Mouse (Mus musculus): ENCODE results near the gene Abhd11. TPM values are rescaled to one million over a fixed set of nuclear protein-coding genes. Genes with fewer than 3 reads are reported as not detected.
"Not testable (repeated sequence)": the region's sequence is repeated elsewhere in the genome, so short reads cannot be mapped to it uniquely, and the experiment has no call there.

Gene Abhd11
- polyA plus RNA-seq, 1 experiment from 2014 or later = 82.1 TPM

DNA sequence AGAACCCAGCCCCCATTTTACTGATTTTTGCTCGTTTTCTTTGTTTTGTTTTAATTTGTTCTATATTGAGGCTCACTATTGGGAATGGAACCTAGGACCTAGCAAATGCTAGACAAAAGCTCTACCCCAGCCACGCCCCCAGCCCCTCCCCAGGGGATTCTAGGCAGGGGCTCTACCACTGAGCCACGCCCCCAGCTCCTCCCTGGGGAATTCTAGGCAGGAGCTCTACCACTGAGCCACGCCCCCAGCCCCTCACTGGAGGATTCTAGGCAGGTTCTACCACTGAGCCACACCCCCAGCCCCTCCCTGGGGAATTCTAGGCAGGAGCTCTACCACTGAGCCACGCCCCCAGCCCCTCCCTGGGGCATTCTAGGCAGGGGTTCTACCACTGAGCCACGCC is 40.3 kb downstream of the Abhd11 start:
- H3K4me2 ChIP-seq (ENCODE audit: low read length); H3K27me3 ChIP-seq (replicated peaks; ENCODE audit: control insufficient read depth, insufficient read depth, low read length); ATAC-seq: not testable (repeated sequence)

DNA sequence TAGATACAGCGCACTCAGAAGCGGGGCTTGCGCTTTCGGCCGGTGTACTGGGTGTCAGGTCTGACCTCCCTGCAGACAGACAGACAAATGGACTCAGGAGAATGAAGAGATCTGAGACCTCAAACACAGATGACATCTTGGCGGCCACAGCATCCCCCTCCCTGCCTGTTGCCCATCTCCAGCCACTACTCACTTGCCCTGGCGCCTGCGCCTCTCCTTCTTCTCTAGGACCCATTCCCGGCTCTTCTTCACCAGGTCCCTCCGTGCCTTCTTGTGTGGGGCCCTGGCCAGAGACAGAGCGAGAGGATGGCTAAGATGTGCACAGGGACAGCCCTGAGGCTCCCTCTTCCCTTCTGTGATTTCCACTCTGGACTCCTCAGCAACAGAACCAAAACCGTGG is 44.4 kb downstream of the Abhd11 start:
- no peak for ATAC-seq
- H3K4me3 ChIP-seq (ENCODE audit: low read length) = no peak overlapping the region
- peaks cover 45% of the 10 kb centered on the region for H3K36me3 ChIP-seq (ENCODE audit: control insufficient read depth, insufficient read depth, low read length)
- no peak overlapping the region for H3K9ac ChIP-seq (ENCODE audit: low read depth, low read length)
- H3K4me2 ChIP-seq (ENCODE audit: low read length) = no peak overlapping the region
- H3K27me3 ChIP-seq (replicated peaks; ENCODE audit: control insufficient read depth, insufficient read depth, low read length) = no peaks in the 10 kb centered on the region
- H3K9me3 ChIP-seq (ENCODE audit: control insufficient read depth, low read length) = no peaks in the 10 kb centered on the region
- H3K4me1 ChIP-seq (ENCODE audit: control insufficient read depth, insufficient read depth, low read depth, low read length) = no peaks in the 10 kb centered on the region
- no peak overlapping the region for H3K27ac ChIP-seq (ENCODE audit: low read depth, low read length)
- WGBS = 94% methylated on average over 12 of the region's 12 CpGs

More for the DNA sequence above, 40.3 kb downstream of the Abhd11 start:
- H3K9ac ChIP-seq (ENCODE audit: low read depth, low read length); H3K4me1 ChIP-seq (ENCODE audit: control insufficient read depth, insufficient read depth, low read depth, low read length); H3K27ac ChIP-seq (ENCODE audit: low read depth, low read length); H3K4me3 ChIP-seq (ENCODE audit: low read length); H3K9me3 ChIP-seq (ENCODE audit: control insufficient read depth, low read length): not testable (repeated sequence)
- WGBS = 90% methylated on average over 6 of the region's 6 CpGs
- peaks cover 35% of the 10 kb centered on the region for H3K36me3 ChIP-seq (ENCODE audit: control insufficient read depth, insufficient read depth, low read length)

Other genes with a start within 250 kb of the Abhd11 start
- not detected in 2 replicates for gene Tmem270, start 102.4 kb upstream of the Abhd11 start, polyA plus RNA-seq (2015; fragmentation: Nextera tagmentation; extraction: Ambion mirVana)
- gene Cldn13, start 93.6 kb upstream of the Abhd11 start, polyA plus RNA-seq (2015; fragmentation: Nextera tagmentation; extraction: Ambion mirVana) = not detected in 2 replicates
- gene Mettl27, start 76.8 kb upstream of the Abhd11 start, polyA plus RNA-seq (2015; fragmentation: Nextera tagmentation; extraction: Ambion mirVana) = 5.2 and 7.0 TPM in 2 replicates
- gene Cldn4, start 62.2 kb upstream of the Abhd11 start, polyA plus RNA-seq (2015; fragmentation: Nextera tagmentation; extraction: Ambion mirVana) = not detected in 2 replicates
- 4.2 and 4.6 TPM in 2 replicates for gene Cldn3, start 22.9 kb upstream of the Abhd11 start, polyA plus RNA-seq (2015; fragmentation: Nextera tagmentation; extraction: Ambion mirVana)
- 147 and 162 TPM in 2 replicates for gene Stx1a, start 14.3 kb downstream of the Abhd11 start, polyA plus RNA-seq (2015; fragmentation: Nextera tagmentation; extraction: Ambion mirVana)
- gene Dnajc30, start 55.0 kb downstream of the Abhd11 start, polyA plus RNA-seq (2015; fragmentation: Nextera tagmentation; extraction: Ambion mirVana) = 44.0 and 45.3 TPM in 2 replicates
- gene Bud23, start 55.8 kb downstream of the Abhd11 start, polyA plus RNA-seq (2015; fragmentation: Nextera tagmentation; extraction: Ambion mirVana) = 77.0 and 81.1 TPM in 2 replicates
- 29.4 and 29.8 TPM in 2 replicates for gene Vps37d, start 69.1 kb downstream of the Abhd11 start, polyA plus RNA-seq (2015; fragmentation: Nextera tagmentation; extraction: Ambion mirVana)
- gene Mlxipl, start 80.7 kb downstream of the Abhd11 start, polyA plus RNA-seq (2015; fragmentation: Nextera tagmentation; extraction: Ambion mirVana) = 0.66 and 0.84 TPM in 2 replicates
- 15.0 and 17.2 TPM in 2 replicates for gene Tbl2, start 140.5 kb downstream of the Abhd11 start, polyA plus RNA-seq (2015; fragmentation: Nextera tagmentation; extraction: Ambion mirVana)
- 35.9 and 37.9 TPM in 2 replicates for gene Bcl7b, start 159.1 kb downstream of the Abhd11 start, polyA plus RNA-seq (2015; fragmentation: Nextera tagmentation; extraction: Ambion mirVana)
- gene Baz1b, start 178.1 kb downstream of the Abhd11 start, polyA plus RNA-seq (2015; fragmentation: Nextera tagmentation; extraction: Ambion mirVana) = 20.5 and 21.6 TPM in 2 replicates
- gene Fzd9, start 242.1 kb downstream of the Abhd11 start, polyA plus RNA-seq (2015; fragmentation: Nextera tagmentation; extraction: Ambion mirVana) = 19.7 and 21.3 TPM in 2 replicates